Mouse (Mus musculus) hindbrain, embryonic 16.5 days (tissue): ENCODE results near the gene Ptpdc1. TPM values are rescaled to one million over a fixed set of nuclear protein-coding genes. Genes with fewer than 3 reads are reported as not detected.

Source experiments
- ATAC-seq: fragments of 200-750 bp; cut with Nextera tagmentation; 2 replicates; pipeline ENCODE4 v1.8.0; 2017; ENCODE audit warnings: moderate TSS enrichment, moderate library complexity
- H3K27ac ChIP-seq: fragments of 300-500 bp; sonication (generic); 2 replicates; pipeline ENCODE4 v1.5.1; 2014; ENCODE audit warnings: low read depth, mild to moderate bottlenecking, control low read depth, low read length, moderate library complexity
- H3K27me3 ChIP-seq: fragments of 300-500 bp; sonication (generic); replicated peaks from 2 replicates; pipeline ENCODE4 v1.6.1; 2014; ENCODE audit warnings: low read length; ENCODE audit not compliant: control insufficient read depth, insufficient read depth
- H3K36me3 ChIP-seq: fragments of 300-500 bp; sonication (generic); 2 replicates; pipeline ENCODE4 v1.6.1; 2014; ENCODE audit warnings: mild to moderate bottlenecking, low read length, moderate library complexity, mixed read lengths; ENCODE audit not compliant: control insufficient read depth, insufficient read depth
- H3K4me1 ChIP-seq: fragments of 300-500 bp; sonication (generic); 2 replicates; pipeline ENCODE4 v1.6.1; 2014; ENCODE audit warnings: low read depth, low read length; ENCODE audit not compliant: control insufficient read depth, insufficient read depth
- H3K4me2 ChIP-seq: fragments of 300-500 bp; sonication (generic); 2 replicates; pipeline ENCODE4 v1.6.1; 2014; ENCODE audit warnings: mild to moderate bottlenecking, low read length, control low read depth, moderate library complexity
- H3K4me3 ChIP-seq: fragments of 300-500 bp; sonication (generic); 2 replicates; pipeline ENCODE4 v1.5.1; 2014; ENCODE audit warnings: mild to moderate bottlenecking, low read length, control low read depth, moderate library complexity
- H3K9ac ChIP-seq: fragments of 300-500 bp; sonication (generic); 2 replicates; pipeline ENCODE4 v1.6.1; 2014; ENCODE audit warnings: low read depth, mild to moderate bottlenecking, control low read depth, low read length, moderate library complexity
- H3K9me3 ChIP-seq: fragments of 300-500 bp; sonication (generic); 2 replicates; pipeline ENCODE4 v1.6.1; 2014; ENCODE audit warnings: mild to moderate bottlenecking, low read length, moderate library complexity; ENCODE audit not compliant: control insufficient read depth
- WGBS: fragments of 180-500 bp; shearing (Covaris S2); extraction: QIAGEN DNeasy Blood & Tissue Kit; methylation state at CpG from one replicate; pipeline ENCODE4 v1.1.7; 2014; 5-methylcytosine and 5-hydroxymethylcytosine counted together
- polyA plus RNA-seq: library from polyadenylated mRNA; unstranded; fragments of >200 nt; fragmentation: Nextera tagmentation; extraction: Ambion mirVana; gene quantifications from 2 replicates; pipeline ENCODE4 v1.2.1, GENCODE M21; 2015

Gene Ptpdc1
- polyA plus RNA-seq, 1 experiment from 2014 or later = 14.7 TPM

- H3K4me1 ChIP-seq = peaks cover 5% of the 10 kb centered on the region
- H3K27ac ChIP-seq = peak overlapping the region; percentile 68
- peak overlapping the region; percentile 31 for H3K9ac ChIP-seq
- no peaks in the 10 kb centered on the region for H3K36me3 ChIP-seq
- no peaks in the 10 kb centered on the region for H3K9me3 ChIP-seq
- peak; percentile 56; the same call in 1 of the 2 replicates for ATAC-seq
- H3K27me3 ChIP-seq = no peaks in the 10 kb centered on the region
- H3K4me2 ChIP-seq = peak overlapping the region; percentile 15; the same call in 1 of the 2 replicates
- no peak overlapping the region for H3K4me3 ChIP-seq
- WGBS = 13% methylated on average over 13 of the region's 13 CpGs
Observed at GRCm38 (mm10) chr13:48566116-48566935, 59.1 kb downstream of the Ptpdc1 start.

- H3K4me1 ChIP-seq = peaks cover 5% of the 10 kb centered on the region
- ATAC-seq = no peak
- H3K9ac ChIP-seq = no peak overlapping the region
- no peak overlapping the region for H3K4me3 ChIP-seq
- no peak overlapping the region for H3K4me2 ChIP-seq
- 90% methylated on average over 5 of the region's 5 CpGs for WGBS
- H3K9me3 ChIP-seq = no peaks in the 10 kb centered on the region
- H3K27me3 ChIP-seq = no peaks in the 10 kb centered on the region
- no peaks in the 10 kb centered on the region for H3K36me3 ChIP-seq
- H3K27ac ChIP-seq = no peak overlapping the region
Observed at GRCm38 (mm10) chr13:48564881-48565600, 60.4 kb downstream of the Ptpdc1 start.

DNA sequence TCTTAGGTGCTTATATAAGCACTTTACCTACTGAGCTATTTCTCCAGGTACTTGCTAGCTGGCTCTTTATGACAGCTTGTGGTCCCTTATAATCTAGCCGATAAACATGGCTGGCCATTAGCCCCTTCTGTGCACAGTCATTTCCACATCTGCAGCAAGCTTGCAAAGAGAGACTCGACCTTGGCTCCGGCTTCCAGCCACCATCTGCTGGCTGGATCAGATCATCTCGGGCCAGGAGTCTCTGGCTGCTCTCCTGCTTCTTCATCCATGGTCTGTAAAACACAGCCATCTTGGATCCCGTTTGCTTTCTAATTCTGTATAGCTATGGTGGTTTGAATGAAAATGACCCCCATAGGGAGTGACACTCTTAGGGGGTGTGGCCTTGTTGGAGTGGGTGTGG, 63.1 kb downstream of the Ptpdc1 start:
- no peaks in the 10 kb centered on the region for H3K36me3 ChIP-seq
- H3K4me3 ChIP-seq = no peak overlapping the region
- no peaks in the 10 kb centered on the region for H3K9me3 ChIP-seq
- no peak overlapping the region for H3K27ac ChIP-seq
- H3K27me3 ChIP-seq = no peaks in the 10 kb centered on the region
- 83% methylated on average over 5 of the region's 5 CpGs for WGBS
- ATAC-seq = no peak
- no peak overlapping the region for H3K9ac ChIP-seq
- no peak overlapping the region for H3K4me2 ChIP-seq
- H3K4me1 ChIP-seq = peaks cover 5% of the 10 kb centered on the region

DNA sequence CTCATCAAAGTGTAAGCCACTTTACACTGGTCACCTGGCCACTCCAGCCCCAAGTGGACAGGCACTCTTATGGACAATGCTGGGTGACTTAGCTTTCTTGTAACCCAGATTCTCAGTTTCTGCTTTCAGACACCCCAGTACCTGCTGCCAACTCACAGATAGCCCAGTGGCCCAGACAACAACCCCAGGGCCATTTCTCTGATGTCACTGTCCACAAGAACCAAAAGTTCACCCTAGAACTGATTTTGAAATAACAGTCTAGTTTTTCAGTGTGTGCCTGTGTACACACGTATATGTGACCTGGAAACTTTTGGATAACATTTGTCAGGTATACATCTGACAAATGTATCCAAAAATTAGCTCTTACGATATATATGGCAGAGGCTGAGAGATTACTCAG, 64.0 kb downstream of the Ptpdc1 start:
- Histone ChIP-seq H3K9ac (no peak overlapping the region), H3K9me3 (no peaks in the 10 kb centered on the region), H3K27me3 (no peaks in the 10 kb centered on the region), H3K4me3 (no peak overlapping the region), H3K27ac (no peak overlapping the region), H3K4me1 (peaks cover 5% of the 10 kb centered on the region), H3K4me2 (no peak overlapping the region), H3K36me3 (no peaks in the 10 kb centered on the region)
- no peak for ATAC-seq
- WGBS = 91% methylated on average over 2 of the region's 2 CpGs

GRCm38 (mm10) chr13:48555976-48556375, 69.5 kb downstream of the Ptpdc1 start:
- no peak overlapping the region for H3K9ac ChIP-seq
- WGBS = 78% methylated on average over 1 of the region's 1 CpGs

GRCm38 (mm10) chr13:48554552-48554951, 70.9 kb downstream of the Ptpdc1 start:
- H3K36me3 ChIP-seq = no peaks in the 10 kb centered on the region
- H3K4me1 ChIP-seq = peaks cover 10% of the 10 kb centered on the region
- no peak for ATAC-seq
- no peak overlapping the region for H3K4me3 ChIP-seq
- H3K4me2 ChIP-seq = no peak overlapping the region
- H3K27me3 ChIP-seq = no peaks in the 10 kb centered on the region
- 84% methylated on average over 1 of the region's 1 CpGs for WGBS
- H3K27ac ChIP-seq = no peak overlapping the region
- H3K9me3 ChIP-seq = no peaks in the 10 kb centered on the region
- no peak overlapping the region for H3K9ac ChIP-seq

More at GRCm38 (mm10) chr13:48555976-48556375, 69.5 kb downstream of the Ptpdc1 start:
- Histone ChIP-seq H3K27ac (no peak overlapping the region), H3K4me1 (peaks cover 10% of the 10 kb centered on the region), H3K4me2 (no peak overlapping the region), H3K27me3 (no peaks in the 10 kb centered on the region), H3K4me3 (no peak overlapping the region), H3K36me3 (no peaks in the 10 kb centered on the region), H3K9me3 (no peaks in the 10 kb centered on the region)
- no peak for ATAC-seq

GRCm38 (mm10) chr13:48553511-48553910, 72.0 kb downstream of the Ptpdc1 start:
- Histone ChIP-seq H3K9ac (no peak overlapping the region), H3K36me3 (no peaks in the 10 kb centered on the region), H3K4me2 (no peak overlapping the region), H3K27ac (no peak overlapping the region), H3K9me3 (no peaks in the 10 kb centered on the region), H3K4me1 (peaks cover 10% of the 10 kb centered on the region), H3K4me3 (no peak overlapping the region), H3K27me3 (no peaks in the 10 kb centered on the region)
- 43% methylated on average over 5 of the region's 5 CpGs for WGBS
- no peak for ATAC-seq

- peaks cover 10% of the 10 kb centered on the region for H3K4me1 ChIP-seq
- peak; percentile 92 for ATAC-seq
- WGBS = 47% methylated on average over 21 of the region's 21 CpGs
Observed at GRCm38 (mm10) chr13:48552181-48553090, 73.0 kb downstream of the Ptpdc1 start.

More at GRCm38 (mm10) chr13:48552181-48553090, 73.0 kb downstream of the Ptpdc1 start:
- Histone ChIP-seq H3K27me3 (no peaks in the 10 kb centered on the region), H3K9me3 (no peaks in the 10 kb centered on the region), H3K27ac (peak overlapping the region; percentile 89), H3K4me3 (peak overlapping the region; percentile 25), H3K9ac (peak overlapping the region; percentile 55), H3K36me3 (no peaks in the 10 kb centered on the region), H3K4me2 (peak overlapping the region; percentile 52)
